Mouse (Mus musculus) gastrocnemius, adult 2 months (tissue): Measurements from ENCODE around the gene Nectin1. TPM values are rescaled to one million over a fixed set of nuclear protein-coding genes. Genes with fewer than 3 reads are reported as not detected.

Source experiments
- DNase-seq: peaks from one replicate; pipeline ENCODE4 v3.0.0; 2022
- H3K27ac ChIP-seq: fragments of 200-600 bp; 2 replicates; pipeline ENCODE4 v1.8.1; 2022; ENCODE audit warnings: mild to moderate bottlenecking
- H3K4me3 ChIP-seq: fragments of 200-600 bp; 2 replicates; pipeline ENCODE4 v1.8.1; 2022; ENCODE audit warnings: mild to moderate bottlenecking, moderate library complexity
- CTCF ChIP-seq: fragments of 200-600 bp; IDR thresholded peaks from 2 replicates; pipeline ENCODE4 v1.8.1; 2022; ENCODE audit warnings: antibody characterized with exemption, mild to moderate bottlenecking, moderate library complexity
- intact Hi-C: fragments of 180-260 bp; cut with DNase I; formaldehyde crosslinking; loops from one replicate; pipeline ENCODE4 v1.15.1; 2025
- total RNA-seq, 2 experiments: library from RNA; stranded (reverse); gene quantifications; 2 replicates each; pipeline ENCODE4 v1.2.3; 2021

Gene Nectin1
- total RNA-seq, 2 experiments from 2014 or later = 1.2 to 2.9 TPM

DNA sequence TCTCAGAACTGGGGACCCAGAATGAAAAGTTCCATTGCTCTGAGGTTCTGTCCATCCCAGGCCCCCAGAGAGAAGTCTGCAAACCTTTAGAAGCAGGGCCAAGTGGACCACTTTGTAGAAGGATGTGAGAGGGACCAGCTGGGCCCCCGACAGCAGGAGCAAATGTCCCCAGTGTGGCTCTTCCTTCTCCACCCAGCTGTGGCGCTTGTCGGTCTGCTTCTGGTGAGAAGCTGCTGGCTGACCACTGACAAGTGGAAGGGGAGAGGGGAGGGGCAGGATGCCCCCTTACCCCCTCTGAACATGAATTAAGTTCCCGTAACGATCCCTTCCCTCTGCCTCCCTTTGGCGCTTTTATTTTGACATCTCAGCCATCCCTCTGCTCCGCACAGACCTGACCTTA lies 54.0 kb downstream of the Nectin1 start:
- no peak for TF ChIP-seq CTCF
- H3K27ac ChIP-seq = peak overlapping the region; percentile 28; the same call in 1 of the 2 replicates
- intact Hi-C loops = no loop called here
- DNase-seq = no peak
- no peak overlapping the region for H3K4me3 ChIP-seq

GRCm38 (mm10) chr9:43800525-43800924 lies 56.7 kb downstream of the Nectin1 start:
- intact Hi-C loops = no loop called here
- peak overlapping the region; percentile 65; the same call in 1 of the 2 replicates for H3K27ac ChIP-seq
- no peak for DNase-seq
- no peak overlapping the region for H3K4me3 ChIP-seq
- no peak for TF ChIP-seq CTCF

- peak; percentile 96 for TF ChIP-seq CTCF
These were observed 58.1 kb downstream of the Nectin1 start for GRCm38 (mm10) chr9:43801911-43802310.

GRCm38 (mm10) chr9:43807565-43807964 lies 63.8 kb downstream of the Nectin1 start:
- TF ChIP-seq CTCF = no peak
- DNase-seq = no peak
- Histone ChIP-seq H3K4me3 (no peak overlapping the region), H3K27ac (no peak overlapping the region)
- intact Hi-C loops = no loop called here

More at GRCm38 (mm10) chr9:43801911-43802310, 58.1 kb downstream of the Nectin1 start:
- Histone ChIP-seq H3K27ac (peak overlapping the region; percentile 65), H3K4me3 (no peak overlapping the region)
- DNase-seq = peak; percentile 91
- intact Hi-C loops = loop anchor here (1.0 to 2.0 kb wide), 2 partner anchors 59 to 463 kb away; partner anchors contain the start of gene Nectin1

GRCm38 (mm10) chr9:43808099-43808498 lies 64.3 kb downstream of the Nectin1 start:
- intact Hi-C loops = no loop called here
- no peak overlapping the region for H3K27ac ChIP-seq

DNA sequence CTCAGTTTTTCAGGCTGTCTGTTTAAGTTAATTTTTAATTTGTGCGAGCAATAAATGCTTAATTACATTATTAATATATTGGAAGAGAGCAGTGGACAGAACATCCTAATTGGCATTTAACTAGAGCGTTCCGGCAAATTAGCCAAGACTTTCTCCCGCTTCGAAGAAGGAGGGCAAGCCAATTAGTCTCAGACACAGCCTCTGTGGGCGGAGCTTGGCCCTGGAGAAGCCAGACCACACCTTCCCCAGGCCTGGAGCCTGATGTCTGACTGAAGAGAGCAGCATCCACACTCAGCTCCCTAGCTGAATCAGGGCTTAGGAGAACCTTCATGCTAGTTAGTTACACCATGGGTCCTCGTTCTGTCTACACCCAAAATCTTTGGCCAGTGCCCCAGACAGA lies 64.8 kb downstream of the Nectin1 start:
- Histone ChIP-seq H3K4me3 (no peak overlapping the region), H3K27ac (no peak overlapping the region)
- no peak for TF ChIP-seq CTCF
- intact Hi-C loops = no loop called here
- peak; percentile 58 for DNase-seq

More at GRCm38 (mm10) chr9:43808099-43808498, 64.3 kb downstream of the Nectin1 start:
- DNase-seq = no peak
- no peak for TF ChIP-seq CTCF
- H3K4me3 ChIP-seq = no peak overlapping the region

DNA sequence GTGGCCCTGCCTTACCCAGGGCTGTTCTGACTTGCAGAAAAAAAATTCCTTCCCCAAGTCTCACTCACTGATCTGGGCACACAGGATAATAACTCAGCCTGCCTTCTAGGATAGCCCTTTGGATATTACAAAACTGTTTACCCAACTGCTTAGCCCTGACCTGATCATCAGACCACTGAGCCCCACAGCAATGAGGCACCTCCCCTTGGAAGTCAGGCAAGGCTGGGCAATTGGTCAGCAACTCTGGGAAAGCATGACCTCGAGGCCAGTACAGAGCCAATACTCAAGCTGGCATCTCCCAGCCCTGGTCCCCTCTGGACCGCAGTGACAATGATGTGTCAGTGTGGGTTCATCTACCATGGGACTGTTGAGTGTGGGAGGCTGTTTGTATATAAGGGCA lies 69.4 kb downstream of the Nectin1 start:
- intact Hi-C loops = no loop called here
- no peak for DNase-seq
- Histone ChIP-seq H3K27ac (no peak overlapping the region), H3K4me3 (no peak overlapping the region)
- TF ChIP-seq CTCF = no peak

GRCm38 (mm10) chr9:43822206-43822605 lies 78.4 kb downstream of the Nectin1 start:
- Histone ChIP-seq H3K4me3 (no peak overlapping the region), H3K27ac (no peak overlapping the region)
- DNase-seq = no peak
- no peak for TF ChIP-seq CTCF
- intact Hi-C loops = no loop called here

GRCm38 (mm10) chr9:43825178-43825577 lies 81.4 kb downstream of the Nectin1 start:
- TF ChIP-seq CTCF = no peak
- Histone ChIP-seq H3K27ac (no peak overlapping the region), H3K4me3 (no peak overlapping the region)
- DNase-seq = no peak
- intact Hi-C loops = no loop called here

DNA sequence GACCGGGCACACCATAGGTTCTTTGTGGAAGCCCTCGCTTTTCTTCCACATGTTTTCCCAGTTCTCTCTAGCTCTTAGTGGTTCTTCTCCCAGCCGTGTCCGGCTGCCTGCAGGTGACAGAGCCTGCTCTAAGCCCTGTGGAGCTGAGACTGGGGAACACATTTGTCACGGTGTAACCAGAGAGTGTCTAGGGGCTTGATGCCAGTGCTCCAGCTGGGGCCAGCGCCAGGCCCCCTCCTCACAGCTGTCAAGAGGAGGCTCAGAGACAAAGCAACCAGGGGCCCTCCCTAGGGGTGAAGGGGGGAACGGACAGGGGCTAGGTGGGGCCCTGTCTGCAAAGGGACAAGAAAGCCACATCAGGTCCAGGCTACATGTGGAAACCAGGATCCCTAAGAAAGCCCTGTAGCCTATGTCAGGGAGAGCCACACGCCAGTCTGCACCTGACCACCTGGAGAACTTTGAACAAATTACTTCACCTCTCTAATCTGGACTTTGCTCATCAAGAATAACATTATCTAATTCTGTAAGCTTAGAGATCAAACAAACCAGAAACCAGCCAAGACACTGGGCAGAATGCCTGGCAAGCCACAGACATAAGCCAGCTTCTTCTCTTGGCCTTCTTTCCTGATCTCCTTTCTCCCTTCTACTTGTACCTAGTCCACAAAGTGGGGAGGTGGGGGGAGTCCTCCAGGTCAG lies 82.9 kb downstream of the Nectin1 start:
- intact Hi-C loops = loop anchor here (1.0 kb wide), 1 partner anchor 82 kb away; no protein-coding TSS in a partner anchor
- H3K27ac ChIP-seq = no peak overlapping the region; the same call in 1 of the 2 replicates
- peak; percentile 35 for DNase-seq

GRCm38 (mm10) chr9:43827593-43827992 lies 83.8 kb downstream of the Nectin1 start:
- intact Hi-C loops = loop anchor here (1.0 kb wide), 1 partner anchor 83 kb away; no protein-coding TSS in a partner anchor
- TF ChIP-seq CTCF = peak; percentile 86
- DNase-seq = peak; percentile 73
- no peak overlapping the region for H3K4me3 ChIP-seq
- H3K27ac ChIP-seq = no peak overlapping the region

More for the DNA sequence above, 82.9 kb downstream of the Nectin1 start:
- no peak for TF ChIP-seq CTCF
- H3K4me3 ChIP-seq = no peak overlapping the region

GRCm38 (mm10) chr9:43828960-43829359 lies 85.2 kb downstream of the Nectin1 start:
- Histone ChIP-seq H3K27ac (no peak overlapping the region), H3K4me3 (no peak overlapping the region)
- no peak for DNase-seq
- TF ChIP-seq CTCF = no peak
- intact Hi-C loops = no loop called here

DNA sequence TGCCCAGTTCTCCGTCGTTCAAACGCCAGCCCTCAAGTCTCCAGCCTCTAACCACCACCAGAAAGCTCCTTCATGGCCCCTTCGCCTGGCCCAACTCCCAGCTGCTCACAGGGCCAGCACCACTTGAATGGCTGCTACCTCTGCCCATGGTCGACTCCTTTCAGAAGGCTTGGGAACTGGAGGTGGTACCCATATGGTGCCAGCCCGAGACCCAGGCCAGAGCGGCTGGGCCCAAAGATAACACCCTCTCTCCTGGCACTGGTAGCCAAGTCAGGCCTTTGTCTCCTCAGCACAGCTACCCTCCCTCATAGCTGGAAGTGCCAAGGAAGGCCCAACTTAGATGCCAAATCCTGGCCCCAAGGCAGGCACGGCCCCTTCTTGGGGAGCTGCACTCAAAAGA lies 89.4 kb downstream of the Nectin1 start:
- intact Hi-C loops = no loop called here
- no peak for DNase-seq
- no peak for TF ChIP-seq CTCF
- Histone ChIP-seq H3K4me3 (no peak overlapping the region), H3K27ac (no peak overlapping the region)

DNA sequence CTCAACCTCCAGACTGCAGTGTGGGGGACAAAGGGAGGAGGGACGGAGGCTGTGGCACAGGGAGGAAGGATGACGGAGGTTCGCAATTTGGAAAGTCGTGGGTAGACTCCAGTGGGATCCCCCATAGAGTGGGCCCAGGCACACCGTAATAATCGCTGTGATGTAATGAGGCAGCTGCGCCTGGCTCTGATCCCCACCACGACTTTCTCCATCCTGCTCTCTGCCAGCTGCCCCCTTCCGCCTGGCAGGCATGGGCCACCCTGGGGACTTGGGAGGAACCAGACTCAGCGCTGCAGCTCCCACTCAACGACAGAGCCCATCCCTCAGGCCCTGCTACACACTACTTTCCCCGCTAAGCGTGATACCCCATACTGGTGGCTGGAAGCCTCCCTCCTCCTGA lies 90.5 kb downstream of the Nectin1 start:
- no peak overlapping the region for H3K27ac ChIP-seq
- no peak for TF ChIP-seq CTCF
- H3K4me3 ChIP-seq = no peak overlapping the region
- DNase-seq = no peak
- intact Hi-C loops = no loop called here
